Mouse (Mus musculus): ENCODE measurements around the gene Slc12a1. TPM values are rescaled to one million over a fixed set of nuclear protein-coding genes. Genes with fewer than 3 reads are reported as not detected.

Gene Slc12a1
- polyA plus RNA-seq, 1 experiment from 2014 or later, result 221 TPM

- ATAC-seq (replicated peaks; ENCODE audit: low FRiP score, low read depth) (no peak), DNase-seq (ENCODE audit: low spot score) (no peak)
- Histone ChIP-seq H3K9ac (ENCODE audit: low read depth, low read length) (no peak overlapping the region), H3K36me3 (ENCODE audit: insufficient read depth, low read length) (no peaks in the 10 kb centered on the region), H3K27ac (no peak overlapping the region), H3K4me3 (replicated peaks; ENCODE audit: low read depth, low read length) (no peak overlapping the region), H3K9me3 (replicated peaks; ENCODE audit: low read length) (no peaks in the 10 kb centered on the region), H3K4me1 (replicated peaks; ENCODE audit: insufficient read depth, low read length) (no peaks in the 10 kb centered on the region), H3K4me2 (ENCODE audit: low read length) (no peak overlapping the region), H3K27me3 (ENCODE audit: insufficient read depth, low read length) (no peaks in the 10 kb centered on the region)
- WGBS, result 90% methylated on average over 1 of the region's 1 CpGs
- TF ChIP-seq CTCF (IDR thresholded peaks at IDR 0.05; ENCODE audit: low read depth), result no peak
Observed at GRCm38 (mm10) chr2:125218566-125218965, 66.3 kb downstream of the Slc12a1 start.

GRCm38 (mm10) chr2:125219268-125219667 lies 67.0 kb downstream of the Slc12a1 start:
- no peak for TF ChIP-seq CTCF (IDR thresholded peaks at IDR 0.05; ENCODE audit: low read depth)
- H3K36me3 ChIP-seq (ENCODE audit: insufficient read depth, low read length), result no peaks in the 10 kb centered on the region
- H3K4me1 ChIP-seq (replicated peaks; ENCODE audit: insufficient read depth, low read length), result no peaks in the 10 kb centered on the region
- no peaks in the 10 kb centered on the region for H3K9me3 ChIP-seq (replicated peaks; ENCODE audit: low read length)
- H3K27me3 ChIP-seq (ENCODE audit: insufficient read depth, low read length), result no peaks in the 10 kb centered on the region
- no peak overlapping the region for H3K4me3 ChIP-seq (replicated peaks; ENCODE audit: low read depth, low read length)
- no peak overlapping the region for H3K4me2 ChIP-seq (ENCODE audit: low read length)
- no peak for DNase-seq (ENCODE audit: low spot score)
- WGBS, result 79% methylated on average over 3 of the region's 3 CpGs
- H3K9ac ChIP-seq (ENCODE audit: low read depth, low read length), result no peak overlapping the region
- H3K27ac ChIP-seq, result no peak overlapping the region
- no peak for ATAC-seq (replicated peaks; ENCODE audit: low FRiP score, low read depth)

GRCm38 (mm10) chr2:125221673-125222072 lies 69.4 kb downstream of the Slc12a1 start:
- ATAC-seq (replicated peaks; ENCODE audit: low FRiP score, low read depth) (no peak), DNase-seq (ENCODE audit: low spot score) (no peak)
- Histone ChIP-seq H3K27me3 (ENCODE audit: insufficient read depth, low read length) (no peaks in the 10 kb centered on the region), H3K4me1 (replicated peaks; ENCODE audit: insufficient read depth, low read length) (no peaks in the 10 kb centered on the region), H3K27ac (no peak overlapping the region), H3K36me3 (ENCODE audit: insufficient read depth, low read length) (no peaks in the 10 kb centered on the region), H3K4me3 (replicated peaks; ENCODE audit: low read depth, low read length) (no peak overlapping the region), H3K9ac (ENCODE audit: low read depth, low read length) (no peak overlapping the region), H3K9me3 (replicated peaks; ENCODE audit: low read length) (no peaks in the 10 kb centered on the region), H3K4me2 (ENCODE audit: low read length) (no peak overlapping the region)
- 95% methylated on average over 1 of the region's 1 CpGs for WGBS
- no peak for TF ChIP-seq CTCF (IDR thresholded peaks at IDR 0.05; ENCODE audit: low read depth)

- Histone ChIP-seq H3K36me3 (ENCODE audit: insufficient read depth, low read length) (no peaks in the 10 kb centered on the region), H3K27ac (no peak overlapping the region), H3K4me2 (ENCODE audit: low read length) (no peak overlapping the region), H3K9ac (ENCODE audit: low read depth, low read length) (no peak overlapping the region), H3K27me3 (ENCODE audit: insufficient read depth, low read length) (no peaks in the 10 kb centered on the region), H3K4me3 (replicated peaks; ENCODE audit: low read depth, low read length) (no peak overlapping the region), H3K4me1 (replicated peaks; ENCODE audit: insufficient read depth, low read length) (0 out of 2 replicates have a peak, but pooled peaks cover 3% of the 10 kb centered on the region), H3K9me3 (replicated peaks; ENCODE audit: low read length) (no peaks in the 10 kb centered on the region)
- WGBS, result 78% methylated on average over 11 of the region's 11 CpGs
- TF ChIP-seq CTCF (IDR thresholded peaks at IDR 0.05; ENCODE audit: low read depth), result no peak
- DNase-seq (ENCODE audit: low spot score) (no peak), ATAC-seq (replicated peaks; ENCODE audit: low FRiP score, low read depth) (no peak)
Observed at GRCm38 (mm10) chr2:125228472-125229409, 76.4 kb downstream of the Slc12a1 start.

- Histone ChIP-seq H3K27me3 (ENCODE audit: insufficient read depth, low read length) (no peaks in the 10 kb centered on the region), H3K9me3 (replicated peaks; ENCODE audit: low read length) (no peaks in the 10 kb centered on the region), H3K36me3 (ENCODE audit: insufficient read depth, low read length) (no peaks in the 10 kb centered on the region), H3K9ac (ENCODE audit: low read depth, low read length) (no peak overlapping the region), H3K27ac (no peak overlapping the region), H3K4me3 (replicated peaks; ENCODE audit: low read depth, low read length) (no peak overlapping the region), H3K4me1 (replicated peaks; ENCODE audit: insufficient read depth, low read length) (0 out of 2 replicates have a peak, but pooled peaks cover 4% of the 10 kb centered on the region), H3K4me2 (ENCODE audit: low read length) (no peak overlapping the region)
- ATAC-seq (replicated peaks; ENCODE audit: low FRiP score, low read depth), result no peak
- DNase-seq (ENCODE audit: low spot score), result no peak
- 88% methylated on average over 4 of the region's 4 CpGs for WGBS
- no peak for TF ChIP-seq CTCF (IDR thresholded peaks at IDR 0.05; ENCODE audit: low read depth)
Observed at GRCm38 (mm10) chr2:125232183-125232582, 79.9 kb downstream of the Slc12a1 start.

GRCm38 (mm10) chr2:125233537-125233936 lies 81.2 kb downstream of the Slc12a1 start:
- 45% methylated on average over 2 of the region's 2 CpGs for WGBS
- Histone ChIP-seq H3K4me1 (replicated peaks; ENCODE audit: insufficient read depth, low read length) (0 out of 2 replicates have a peak, but pooled peaks cover 4% of the 10 kb centered on the region), H3K4me3 (replicated peaks; ENCODE audit: low read depth, low read length) (no peak overlapping the region), H3K9ac (ENCODE audit: low read depth, low read length) (no peak overlapping the region), H3K27me3 (ENCODE audit: insufficient read depth, low read length) (no peaks in the 10 kb centered on the region), H3K36me3 (ENCODE audit: insufficient read depth, low read length) (no peaks in the 10 kb centered on the region), H3K4me2 (ENCODE audit: low read length) (no peak overlapping the region), H3K9me3 (replicated peaks; ENCODE audit: low read length) (no peaks in the 10 kb centered on the region), H3K27ac (no peak overlapping the region)
- ATAC-seq (replicated peaks; ENCODE audit: low FRiP score, low read depth), result no peak
- no peak for TF ChIP-seq CTCF (IDR thresholded peaks at IDR 0.05; ENCODE audit: low read depth)
- DNase-seq (ENCODE audit: low spot score), result peak; percentile 22

Measured in kidney, postnatal 0 days (tissue).